Mouse (Mus musculus) lung, postnatal 4 days (tissue): ENCODE data around the gene Gm12185.
"Not testable (repeated sequence)": the region's sequence is repeated elsewhere in the genome, so short reads cannot be mapped to it uniquely, and the experiment has no call there.

ENCODE experiments used
- DNase-seq, 2 experiments: peaks; one replicate each; pipeline ENCODE4 v3.0.0; 2021

The Gm12185 gene

DNA sequence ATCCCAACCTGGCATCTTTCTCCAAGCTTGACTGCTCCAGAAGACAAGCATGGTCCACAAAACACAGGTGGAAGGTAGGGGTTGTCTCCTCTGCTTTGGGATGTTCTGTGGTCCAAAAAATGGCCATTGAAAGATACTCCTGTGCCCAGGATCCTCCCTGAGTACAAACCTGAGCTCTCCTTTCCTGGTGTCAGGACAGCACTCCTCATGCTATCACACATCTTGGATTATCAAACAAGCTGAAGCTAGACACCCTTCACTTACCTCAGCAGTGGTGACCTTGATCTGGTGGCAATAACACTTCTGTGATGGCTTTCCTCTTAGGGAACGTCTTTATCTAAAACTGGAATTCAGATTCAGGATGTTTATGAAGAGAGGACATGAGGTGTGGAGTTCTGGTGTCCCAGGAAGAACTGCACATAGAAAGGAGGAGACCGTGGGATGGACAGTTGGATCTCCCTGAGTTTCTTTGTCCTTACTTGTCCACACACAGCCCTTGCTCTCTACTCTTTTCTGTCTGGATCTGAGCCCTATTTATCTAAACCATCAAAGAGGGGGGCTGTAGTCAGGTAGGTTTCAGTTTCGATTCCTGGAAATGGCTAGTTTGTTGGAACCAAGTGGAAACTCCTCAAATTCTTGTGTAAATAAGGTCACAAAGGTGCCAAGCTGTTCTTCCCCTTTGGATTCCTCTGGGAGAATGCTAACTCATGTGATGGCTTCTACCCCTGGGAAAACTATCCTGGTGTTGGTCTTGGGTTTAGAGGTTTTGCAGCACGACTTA lies at the start of gene Gm12185:
Gene Gm12185 (minus strand): TSS at position 487 of the 781 bp plus-strand sequence.
- DNase-seq, result not testable (repeated sequence)

DNA sequence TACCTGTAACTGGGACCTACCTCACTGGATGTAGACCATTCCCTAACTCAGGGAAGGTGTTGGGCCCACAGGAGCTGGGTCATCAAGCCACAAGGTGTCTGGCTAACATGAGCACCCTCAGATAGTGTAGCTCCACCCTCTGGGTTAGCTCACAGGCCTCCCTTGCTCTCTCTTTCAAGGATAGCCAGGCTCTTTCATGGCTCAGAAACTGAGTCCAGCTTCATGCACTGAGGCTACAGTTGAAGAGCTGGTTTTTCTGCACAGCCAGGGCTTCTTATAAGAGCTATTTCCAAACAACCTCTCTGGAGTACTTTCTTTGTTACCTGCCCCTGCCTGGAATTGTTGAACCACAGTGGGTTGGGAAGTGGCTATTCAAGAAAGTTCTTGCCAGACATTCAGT lies 20.0 kb upstream of the Gm12185 start:
- DNase-seq, result not testable (repeated sequence)

DNA sequence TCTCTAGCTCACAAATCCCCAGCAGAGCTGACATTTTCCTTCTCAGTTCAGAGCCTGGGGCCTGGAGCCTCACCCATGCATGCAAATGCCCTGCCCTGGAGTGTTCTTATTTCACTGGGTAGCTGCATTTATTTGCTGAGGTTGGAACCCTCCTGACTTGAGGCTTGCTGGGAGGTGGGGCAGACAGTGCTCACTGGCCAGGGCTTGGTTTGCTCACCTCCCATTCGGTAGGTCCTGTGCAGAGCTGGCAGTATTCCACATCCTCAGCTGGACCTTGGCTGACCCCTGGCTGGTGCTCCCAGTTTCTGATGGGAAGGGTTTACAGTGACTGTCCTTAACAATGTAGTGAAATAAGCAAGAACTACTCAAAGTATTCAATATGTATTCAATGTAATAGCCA lies 14.8 kb upstream of the Gm12185 start:
- DNase-seq, result not testable (repeated sequence)

DNA sequence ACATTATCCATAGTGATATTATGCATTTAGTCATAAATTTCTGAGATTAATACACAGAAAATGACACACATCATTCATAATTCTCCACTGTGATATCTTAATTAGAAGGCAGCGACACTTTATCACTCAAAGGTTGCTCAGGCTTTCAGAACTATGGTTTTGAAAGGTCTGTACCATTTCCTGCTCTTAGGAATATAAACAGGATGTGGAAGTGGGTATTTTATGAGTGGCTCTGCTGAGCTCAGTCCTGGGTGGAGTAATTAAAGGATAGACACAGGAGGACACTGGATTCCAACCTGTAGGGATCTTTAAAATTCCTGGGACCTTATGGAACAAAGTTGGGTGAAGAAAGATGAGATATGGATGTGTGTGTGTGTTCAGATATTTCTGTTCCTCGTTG lies 14.3 kb upstream of the Gm12185 start:
- not testable (repeated sequence) for DNase-seq

DNA sequence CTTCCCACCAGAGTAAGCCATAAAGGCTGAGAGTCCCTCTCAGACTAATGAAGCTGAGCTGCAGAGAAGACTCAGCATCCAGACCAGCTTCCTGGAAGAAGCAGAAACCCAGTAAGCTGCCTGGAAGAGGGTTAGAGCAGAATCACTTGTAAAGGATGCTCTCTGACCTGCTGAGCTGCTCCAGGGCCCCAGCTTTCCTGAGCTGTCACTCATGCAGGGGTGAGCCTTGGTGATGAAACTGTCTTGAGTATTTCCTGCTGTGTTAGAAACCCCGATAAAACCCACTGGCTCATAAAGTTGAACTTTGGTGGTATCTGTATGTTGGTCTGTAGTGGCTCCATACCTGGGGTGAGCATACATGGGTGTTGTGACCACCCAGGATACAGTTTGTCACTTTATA lies 8.4 kb upstream of the Gm12185 start:
- DNase-seq, result not testable (repeated sequence)

DNA sequence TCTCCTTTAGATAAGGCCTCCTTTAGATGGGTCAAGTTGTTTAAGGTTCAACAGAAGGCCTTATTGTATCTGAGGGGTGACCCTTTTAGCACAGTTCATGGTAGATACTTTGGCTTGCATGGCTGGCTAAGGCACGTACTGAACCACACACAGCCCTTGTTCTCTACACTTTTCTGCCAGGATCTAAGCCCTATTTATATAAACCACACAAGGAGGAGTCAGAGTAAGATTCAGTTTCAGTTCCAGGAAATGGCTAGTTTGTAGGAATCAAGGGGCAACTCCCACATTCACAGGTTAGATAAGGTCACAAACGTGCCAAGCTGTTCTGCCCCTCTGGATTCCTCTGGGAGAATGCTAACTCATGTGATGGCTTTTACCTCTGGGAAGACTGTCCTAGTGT lies 2.0 kb upstream of the Gm12185 start, which contains the start of gene Tgtp1:
Gene Tgtp1 (minus strand): TSS at position 155 of the 400 bp plus-strand sequence.
- not testable (repeated sequence) for DNase-seq

DNA sequence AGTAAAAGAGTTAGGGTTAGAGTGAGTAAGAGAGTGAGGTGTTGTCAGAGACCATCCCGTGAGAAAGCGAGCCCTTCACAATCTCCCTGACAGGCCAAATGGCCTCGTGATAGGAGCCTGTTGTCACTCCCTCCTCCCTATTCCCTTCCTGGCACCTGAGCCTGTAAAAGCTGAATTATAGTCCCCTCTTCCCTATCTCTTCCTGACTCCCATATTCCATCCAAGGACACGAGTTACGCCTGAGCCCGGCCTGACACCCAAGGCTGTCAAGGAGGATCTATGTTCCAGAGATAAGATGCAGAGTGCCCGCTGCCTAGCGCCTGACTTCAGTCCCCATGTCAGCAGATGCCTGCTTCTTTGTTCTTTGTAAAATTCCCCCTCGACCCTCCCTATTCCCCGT lies 1.3 kb upstream of the Gm12185 start:
- not testable (repeated sequence) for DNase-seq

DNA sequence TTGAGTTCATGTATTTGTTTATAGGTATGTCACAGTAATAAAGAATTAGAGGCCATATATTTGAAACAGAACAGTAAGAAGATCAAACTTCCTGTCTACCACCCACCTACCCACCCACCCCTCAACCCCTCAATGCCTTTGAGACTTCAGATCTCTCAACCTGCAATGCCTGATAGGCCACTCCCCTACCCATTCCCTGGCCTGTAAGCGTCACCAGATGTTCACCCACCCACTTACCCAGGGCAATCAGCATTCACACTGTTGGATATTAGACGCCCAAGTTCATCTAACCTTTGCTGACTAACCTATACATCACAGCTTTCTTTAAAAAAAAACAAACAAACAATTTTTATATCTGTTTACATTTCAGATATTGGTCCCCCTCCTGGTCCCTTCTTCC lies 2.0 kb downstream of the Gm12185 start:
- DNase-seq, result not testable (repeated sequence)

DNA sequence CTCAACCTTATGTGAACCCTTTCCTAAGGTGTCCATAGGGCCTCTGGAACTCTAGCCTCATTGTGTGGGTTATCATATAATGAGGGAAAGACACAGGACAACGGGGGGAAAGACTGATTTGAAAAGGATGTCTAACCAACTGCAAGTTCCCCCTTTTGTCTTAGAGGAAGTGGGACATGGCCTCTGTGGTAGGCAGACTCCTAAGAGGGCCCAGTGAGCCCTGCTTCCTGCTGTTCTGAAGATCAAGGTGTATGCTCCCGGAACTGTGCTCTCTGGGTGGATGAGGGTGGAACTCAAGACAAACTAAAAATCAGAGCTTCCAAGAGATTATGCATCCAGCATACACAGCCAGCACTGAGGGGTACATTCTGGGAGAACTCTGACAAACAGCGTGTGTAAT lies 3.8 kb downstream of the Gm12185 start:
- not testable (repeated sequence) for DNase-seq

DNA sequence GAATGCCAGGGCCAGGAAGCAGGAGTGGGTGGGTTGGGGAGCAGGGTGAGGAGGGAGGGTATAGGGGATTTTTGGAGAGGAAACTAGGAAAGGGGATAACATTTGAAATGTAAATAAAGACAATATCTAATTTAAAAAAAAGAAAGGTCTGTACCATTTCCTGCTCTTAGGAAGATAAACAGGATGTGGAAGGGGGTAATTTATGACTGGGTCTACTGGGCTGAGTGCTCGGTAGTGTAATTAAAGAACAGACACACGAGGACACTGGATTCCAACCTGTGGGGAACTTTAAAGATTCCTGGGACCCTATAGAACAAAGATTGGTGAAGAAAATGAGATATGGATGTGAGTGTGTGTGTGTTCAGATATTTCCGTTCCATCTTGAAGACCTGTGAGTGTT lies 9.2 kb downstream of the Gm12185 start:
- not testable (repeated sequence) for DNase-seq

DNA sequence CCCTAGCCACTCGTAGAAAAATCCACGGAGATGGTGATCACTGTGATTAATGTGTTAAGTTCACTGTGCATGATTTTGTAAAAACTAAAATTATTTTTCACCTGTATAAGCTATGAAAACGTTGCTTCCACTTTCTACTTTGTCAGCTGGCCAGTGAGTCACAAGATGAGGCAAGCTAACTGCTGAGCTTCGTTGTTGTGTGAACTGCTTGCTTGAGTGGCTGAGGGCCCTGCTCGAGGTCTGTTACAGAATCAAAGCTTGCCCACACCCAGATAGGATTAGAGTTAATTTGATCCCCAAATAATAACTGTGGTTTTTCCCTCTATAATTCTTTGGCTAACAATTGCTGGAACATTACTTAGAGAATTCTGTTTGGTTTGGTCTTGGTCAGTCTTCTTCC lies 12.0 kb downstream of the Gm12185 start:
- DNase-seq, result not testable (repeated sequence)

DNA sequence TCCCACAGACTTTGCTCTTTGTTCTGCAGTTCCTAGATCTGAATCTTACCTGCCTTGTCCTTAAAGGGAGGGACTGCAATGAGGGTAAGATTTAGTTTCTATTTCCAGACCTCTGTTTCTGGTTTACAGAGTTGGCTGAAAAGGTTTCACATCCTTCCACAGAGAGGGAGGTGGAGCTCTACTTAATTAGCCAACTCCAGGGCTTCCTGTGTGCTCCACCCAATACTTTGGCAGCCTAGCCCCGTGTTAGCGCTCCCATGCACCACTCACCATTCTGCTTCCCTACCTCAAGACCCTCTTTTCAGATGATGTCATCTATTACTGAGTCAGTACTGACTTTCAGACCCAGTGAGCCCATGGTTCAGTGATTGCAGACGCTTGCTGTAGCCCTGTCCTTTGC lies 12.8 kb downstream of the Gm12185 start, which contains the start of gene 9930111J21Rik1:
Gene 9930111J21Rik1 (minus strand): TSS at position 148 of the 400 bp plus-strand sequence.
- DNase-seq, result not testable (repeated sequence)

DNA sequence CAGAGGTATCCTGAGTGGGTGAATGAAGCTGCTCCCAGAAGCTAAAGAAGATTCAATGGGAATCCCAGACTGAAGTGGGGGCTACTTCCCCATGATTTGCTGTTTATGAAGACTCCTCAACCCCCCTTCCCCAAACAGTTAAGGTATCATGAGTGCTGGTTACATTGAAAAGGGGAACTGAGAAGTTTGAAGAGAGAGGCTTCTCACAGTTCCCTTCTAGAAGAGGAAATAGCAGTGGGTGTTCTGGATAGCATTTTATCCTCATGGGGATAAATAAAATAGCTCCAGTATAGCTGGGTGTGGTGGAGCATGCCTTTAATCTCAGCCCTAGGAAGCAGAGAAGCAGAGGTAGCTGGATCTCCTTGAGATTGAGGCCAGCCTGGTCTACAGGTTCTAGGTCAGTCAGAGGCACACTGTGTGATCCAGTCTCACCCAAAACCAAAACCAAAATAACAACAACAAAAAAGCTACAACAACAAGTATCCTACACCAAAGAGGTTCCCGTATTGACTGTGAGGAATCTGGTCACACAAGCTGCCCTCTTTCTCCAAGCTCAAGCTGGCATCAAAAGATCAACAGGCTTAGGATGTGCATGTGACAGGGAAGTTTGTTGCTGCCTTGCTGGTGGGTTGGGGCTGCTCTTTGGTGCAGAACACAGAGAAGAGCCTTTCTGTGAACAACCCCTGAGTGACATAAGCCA lies 13.6 kb downstream of the Gm12185 start, which contains the start of gene Olfr56:
Gene Olfr56 (plus strand): TSS at position 650 of the 700 bp plus-strand sequence.
- not testable (repeated sequence) for DNase-seq

DNA sequence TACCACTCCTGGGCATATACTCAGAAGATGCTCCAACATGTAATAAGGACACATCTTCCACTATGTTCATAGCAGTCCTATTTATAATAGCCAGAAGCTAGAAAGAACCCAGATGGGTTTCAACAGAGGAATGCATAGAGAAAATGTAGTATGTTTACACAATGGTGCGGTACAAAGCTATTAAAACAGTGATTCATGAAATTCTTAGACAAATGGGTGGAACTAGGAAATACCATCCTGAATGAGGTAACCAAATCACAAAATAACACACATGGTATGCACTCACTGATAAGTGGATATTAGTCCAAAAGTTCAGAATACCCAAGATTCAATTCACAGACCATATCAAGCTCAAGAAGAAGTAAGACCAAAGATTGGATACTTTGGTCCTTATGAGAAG lies 17.3 kb downstream of the Gm12185 start:
- not testable (repeated sequence) for DNase-seq

DNA sequence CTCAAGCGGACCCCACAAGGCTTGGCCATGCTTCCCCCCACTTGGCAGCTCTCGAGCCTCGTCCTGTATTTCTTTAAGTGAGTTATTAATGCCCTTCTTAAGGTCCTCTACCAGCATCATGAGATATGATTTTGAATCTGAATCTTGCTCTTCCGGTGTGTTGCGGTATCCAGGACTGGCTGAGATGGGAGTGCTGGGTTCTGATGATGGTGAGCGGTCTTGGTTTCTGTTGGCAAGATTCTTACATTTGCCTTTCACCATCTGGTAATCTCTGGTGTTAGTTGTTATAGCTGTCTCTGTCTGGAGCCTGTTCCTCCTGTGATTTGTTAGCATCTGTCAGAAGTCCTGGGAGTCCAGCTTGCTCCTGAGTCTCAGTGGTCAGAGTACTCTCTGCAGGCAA lies 45.9 kb downstream of the Gm12185 start, which contains the start of gene Psme2b:
Gene Psme2b (minus strand): TSS at position 101 of the 400 bp plus-strand sequence.
- DNase-seq, result not testable (repeated sequence)

DNA sequence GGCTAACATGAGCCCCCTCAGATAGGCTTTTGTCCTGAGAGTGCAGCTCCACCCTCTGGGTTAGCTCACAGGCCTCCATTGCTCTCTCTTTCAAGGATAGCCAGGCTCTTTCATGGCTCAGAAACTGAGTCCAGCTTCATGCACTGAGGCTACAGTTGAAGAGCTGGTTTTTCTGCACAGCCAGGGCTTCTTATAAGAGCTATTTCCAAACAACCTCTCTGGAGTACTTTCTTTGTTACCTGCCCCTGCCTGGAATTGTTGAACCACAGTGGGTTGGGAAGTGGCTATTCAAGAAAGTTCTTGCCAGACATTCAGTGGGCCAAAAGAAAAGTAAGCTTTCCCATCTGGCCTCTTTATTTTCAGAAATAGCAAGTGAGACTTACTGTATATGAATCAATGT lies 52.7 kb downstream of the Gm12185 start:
- DNase-seq, result not testable (repeated sequence)

DNA sequence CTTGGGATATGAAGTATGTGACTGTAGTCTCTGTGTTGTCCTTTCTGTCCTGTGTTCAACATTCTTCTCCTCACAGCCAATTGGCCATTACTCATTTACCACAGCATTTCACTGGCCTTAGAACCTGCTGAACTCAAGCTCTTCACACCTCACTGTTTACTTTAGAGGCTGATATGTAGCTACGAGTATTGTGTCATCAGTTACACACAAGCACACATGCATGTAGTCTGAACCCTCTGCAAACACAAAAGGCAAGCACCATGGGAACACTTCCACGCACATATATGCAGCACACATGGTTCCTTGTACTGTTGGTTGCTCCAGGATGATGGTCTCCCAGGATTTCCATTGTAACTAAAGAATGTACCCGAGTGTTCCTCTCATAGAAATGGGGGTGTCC lies 56.7 kb downstream of the Gm12185 start:
- DNase-seq, result not testable (repeated sequence)

DNA sequence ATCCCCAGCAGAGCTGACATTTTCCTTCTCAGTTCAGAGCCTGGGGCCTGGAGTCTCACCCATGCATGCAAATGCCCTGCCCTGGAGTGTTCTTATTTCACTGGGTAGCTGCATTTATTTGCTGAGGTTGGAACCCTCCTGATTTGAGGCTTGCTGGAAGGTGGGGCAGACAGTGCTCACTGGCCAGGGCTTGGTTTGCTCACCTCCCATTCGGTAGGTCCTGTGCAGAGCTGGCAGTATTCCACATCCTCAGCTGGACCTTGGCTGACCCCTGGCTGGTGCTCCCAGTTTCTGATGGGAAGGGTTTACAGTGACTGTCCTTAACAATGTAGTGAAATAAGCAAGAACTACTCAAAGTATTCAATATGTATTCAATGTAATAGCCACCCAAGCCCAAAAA lies 58.1 kb downstream of the Gm12185 start:
- DNase-seq, result not testable (repeated sequence)

DNA sequence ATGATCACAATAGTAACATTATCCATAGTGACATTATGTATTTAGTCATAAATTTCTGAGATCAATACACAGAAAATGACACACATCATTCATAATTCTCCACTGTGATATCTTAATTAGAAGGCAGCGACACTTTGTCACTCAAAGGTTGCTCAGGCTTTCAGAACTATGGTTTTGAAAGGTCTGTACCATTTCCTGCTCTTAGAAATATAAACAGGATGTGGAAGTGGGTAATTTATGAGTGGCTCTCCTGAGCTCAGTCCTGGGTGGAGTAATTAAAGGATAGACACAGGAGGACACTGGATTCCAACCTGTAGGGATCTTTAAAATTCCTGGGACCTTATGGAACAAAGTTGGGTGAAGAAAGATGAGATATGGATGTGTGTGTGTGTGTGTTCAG lies 58.6 kb downstream of the Gm12185 start:
- not testable (repeated sequence) for DNase-seq

DNA sequence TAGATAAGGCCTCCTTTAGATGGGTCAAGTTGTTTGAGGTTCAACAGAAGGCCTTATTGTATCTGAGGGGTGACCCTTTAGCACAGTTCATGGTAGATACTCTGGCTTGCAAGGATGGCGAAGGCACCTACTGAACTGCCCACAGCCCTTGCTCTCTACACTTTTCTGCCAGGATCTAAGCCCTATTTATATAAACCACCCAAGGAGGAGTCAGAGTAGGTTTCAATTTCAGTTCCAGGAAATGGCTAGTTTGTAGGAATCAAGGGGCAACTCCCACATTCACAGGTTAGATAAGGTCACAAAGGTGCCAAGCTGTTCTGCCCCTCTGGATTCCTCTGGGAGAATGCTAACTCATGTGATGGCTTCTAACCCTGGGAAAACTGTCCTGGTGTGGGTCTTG lies 64.0 kb downstream of the Gm12185 start:
- DNase-seq, result not testable (repeated sequence)

DNA sequence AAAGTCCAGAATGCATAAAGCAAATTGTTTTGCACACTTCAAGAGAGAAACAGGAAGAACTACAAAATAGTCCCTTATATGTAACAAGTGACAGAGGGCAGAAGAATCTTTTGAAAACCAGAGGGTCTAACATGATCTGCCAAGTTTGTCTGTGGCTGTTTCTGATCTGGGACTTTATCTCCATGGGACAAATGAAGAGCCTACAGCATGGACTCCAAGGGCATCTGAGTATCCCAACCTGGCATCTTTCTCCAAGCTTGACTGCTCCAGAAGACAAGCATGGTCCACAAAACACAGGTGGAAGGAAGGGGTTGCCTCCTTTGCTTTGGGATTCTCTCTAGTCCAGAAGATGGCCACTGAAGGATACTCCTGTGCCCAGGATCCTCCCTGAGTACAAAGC lies 65.6 kb downstream of the Gm12185 start:
- DNase-seq, result not testable (repeated sequence)

DNA sequence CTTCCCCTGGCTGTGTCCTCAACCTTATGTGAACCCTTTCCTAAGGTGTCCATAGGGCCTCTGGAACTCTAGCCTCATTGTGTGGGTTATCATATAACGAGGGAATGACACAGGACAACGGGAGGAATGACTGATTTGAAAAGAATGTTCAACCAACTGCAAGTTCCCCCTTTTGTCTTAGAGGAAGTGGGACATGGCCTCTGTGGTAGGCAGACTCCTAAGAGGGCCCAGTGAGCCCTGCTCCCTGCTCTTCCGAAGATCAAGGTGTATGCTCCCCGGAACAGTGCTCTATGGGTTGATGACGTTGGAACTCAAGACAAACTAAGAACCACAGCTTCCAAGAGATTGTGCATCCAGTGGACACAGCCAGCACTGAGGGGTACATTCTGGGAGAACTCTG lies 68.2 kb downstream of the Gm12185 start:
- not testable (repeated sequence) for DNase-seq

DNA sequence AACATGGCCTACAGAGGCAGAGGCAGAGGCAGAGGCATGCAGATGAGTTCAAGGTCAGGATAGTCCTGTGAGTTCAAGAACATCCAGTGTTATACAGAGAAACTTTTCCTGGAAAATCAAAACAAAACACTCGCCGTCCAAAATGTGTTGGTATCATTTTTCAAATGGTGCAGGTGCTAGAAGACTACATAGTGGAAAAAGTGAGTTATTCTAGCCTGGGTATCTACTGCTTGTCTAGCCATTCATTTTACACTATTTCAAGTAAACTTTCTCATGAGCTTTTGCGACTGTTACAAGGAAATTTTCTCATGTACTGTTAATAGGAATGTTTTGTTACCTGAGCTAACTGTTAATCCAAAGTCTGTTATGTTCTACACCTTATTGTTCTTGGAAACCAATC lies 73.6 kb downstream of the Gm12185 start:
- DNase-seq, result no peak

DNA sequence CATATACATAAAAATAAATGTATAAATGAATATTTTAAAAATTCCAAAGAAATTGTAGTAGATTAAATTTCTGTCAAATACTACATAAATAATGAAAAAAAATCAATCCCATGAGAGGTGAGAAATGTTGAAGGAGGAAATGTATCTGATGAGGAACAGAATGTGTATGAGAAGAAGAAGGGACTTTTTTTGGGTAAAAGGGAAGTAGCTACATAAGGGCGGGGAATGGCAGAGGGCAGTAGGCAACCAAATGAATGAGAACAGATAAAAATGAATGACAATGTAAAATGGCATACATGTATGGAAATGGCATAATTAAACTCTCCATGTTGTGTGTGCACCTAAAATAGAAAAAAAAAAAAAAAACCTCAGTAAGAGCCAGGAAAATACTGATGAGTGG lies 78.4 kb downstream of the Gm12185 start:
- no peak for DNase-seq
